8 mouse cellular contexts compared by ENCODE assay signal in the genomic region with DNA sequence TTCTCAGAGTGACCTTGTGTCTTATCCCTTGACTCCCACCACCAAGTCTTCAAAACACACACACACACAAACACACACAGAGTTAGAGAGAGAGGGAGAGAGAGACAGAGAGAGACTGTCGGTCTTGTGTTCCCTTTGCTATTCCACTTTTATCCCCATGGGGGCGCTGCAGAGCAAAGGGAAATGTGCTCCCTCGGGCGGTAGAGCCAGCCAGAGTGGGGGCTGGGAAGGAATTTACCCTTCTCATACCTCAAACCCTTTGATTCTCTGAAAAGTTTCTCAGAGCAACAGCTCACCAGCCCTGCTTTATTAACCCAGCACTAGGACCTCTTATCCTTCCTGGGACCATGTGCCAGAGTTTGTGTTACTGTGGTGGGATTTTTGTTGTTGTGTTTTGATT. TPM values are rescaled to one million over a fixed set of nuclear protein-coding genes. Genes with fewer than 3 reads are reported as not detected.
A peak's percentile ranks its signal among the peaks of the same experiment; 100 is the strongest.
DNase-seq lines count a peak whose midpoint lies in the region; TF ChIP-seq lines count a peak whose summit lies in the region.

No protein-coding gene starts in this region.

- H3K4me1 ChIP-seq in lung, adult 2 months (ENCODE audit: control insufficient read depth, insufficient read depth, low read length): peaks cover 7% of the 10 kb centered on the region; the same call in 1 of the 2 replicates

- 2% methylated on average over 4 of the region's 4 CpGs for WGBS in lung, adult 2 months

- no peak overlapping the region for H3K4me3 ChIP-seq in lung, adult 2 months (replicated peaks; ENCODE audit: extremely low read depth, low read depth, low read length)

- TF ChIP-seq CTCF in lung, adult 2 months (IDR thresholded peaks at IDR 0.05; ENCODE audit: insufficient read depth, low read length): peak; percentile 68

- TF ChIP-seq POLR2A in lung, adult 2 months (IDR thresholded peaks at IDR 0.05; ENCODE audit: borderline replicate concordance, extremely low read depth, low read depth, low read length): no peak

- peak; percentile 80 for DNase-seq in 416B (ENCODE audit: low read depth)
- DNase-seq in T-cell, adult 2 months (ENCODE audit: low spot score): peak; percentile 91
- DNase-seq in cerebellum, postnatal 4 days (ENCODE audit: low spot score in 2 of 2): peak; percentile 87 to 91
- peak; percentile 79 for DNase-seq in gastrocnemius, postnatal 25 days
- DNase-seq in kidney, postnatal 36 days: peak; percentile 95 to 97
- peak; percentile 89 for DNase-seq in lung, adult 2 months
- DNase-seq in retina, postnatal 1 day: peak; percentile 83
- peak; percentile 73 to 80 for DNase-seq in urinary bladder, adult 18-20 months (ENCODE audit: low spot score in 2 of 2)

RNA-seq across cellular contexts. Expression of gene Bcl6, which starts 2.5 kb away (rescaled TPM):
- total RNA-seq in gastrocnemius, postnatal 25 days (2021): 10 to 100 TPM; 36.6 to 68.3 TPM
- 26.0 and 28.2 TPM in 2 replicates for polyA plus RNA-seq in lung, adult 2 months (2012; rRNA removed)

RNA-seq across cellular contexts. Expression of gene Gm37419, which starts 2.9 kb away (rescaled TPM):
- total RNA-seq in gastrocnemius, postnatal 25 days (2021): not detected
- not detected in 2 replicates for polyA plus RNA-seq in lung, adult 2 months (2012; rRNA removed)

RNA-seq across cellular contexts. Expression of gene Rtp2, which starts 59.0 kb away (rescaled TPM):
- total RNA-seq in gastrocnemius, postnatal 25 days (2021): not detected
- not detected in 2 replicates for polyA plus RNA-seq in lung, adult 2 months (2012; rRNA removed)
